Mouse (Mus musculus) liver, embryonic 14.5 days (tissue): ENCODE results near the gene Npas3.

Source experiments
- CTCF ChIP-seq: IDR thresholded peaks from 2 replicates; pipeline ENCODE4 v1.5.1; 2016; ENCODE audit warnings: antibody characterized with exemption, low read depth, control low read depth
- EP300 ChIP-seq: IDR thresholded peaks from 2 replicates; pipeline ENCODE4 v1.6.1; 2016; ENCODE audit warnings: antibody characterized with exemption, low read depth

GRCm38 (mm10) chr12:53781850-53782552 lies 533.5 kb downstream of the Npas3 start:
- no peak for TF ChIP-seq CTCF
- no peak for TF ChIP-seq EP300
